In the genomic region with DNA sequence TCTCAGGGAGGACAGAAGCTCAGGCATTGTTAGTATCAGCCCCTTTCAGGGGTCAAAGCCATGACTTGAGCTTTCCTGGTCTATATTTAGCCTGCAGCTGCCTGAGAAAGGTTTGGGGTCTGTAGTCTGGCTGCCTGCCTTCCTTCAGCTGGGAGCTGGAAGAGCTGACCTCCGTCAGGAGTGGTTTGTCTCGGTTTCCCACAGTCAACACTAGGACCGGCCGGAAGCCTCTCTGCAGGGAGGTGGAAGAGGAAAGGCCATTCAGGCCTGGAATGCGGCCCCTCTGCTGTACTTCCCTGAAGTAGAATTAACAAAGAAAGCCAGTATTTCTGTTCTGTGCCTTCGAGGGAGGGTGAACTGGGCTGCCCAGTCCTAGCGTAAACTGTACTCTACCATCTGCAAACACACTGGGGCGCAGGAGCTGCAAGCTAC, we compare ENCODE assay signal across 8 mouse cellular contexts.
DNase-seq lines count a peak whose midpoint lies in the region; ATAC-seq and TF ChIP-seq lines count a peak whose summit lies in the region.

No protein-coding gene starts in this region.

- H3K4me1 ChIP-seq in cortical plate, adult 2 months (ENCODE audit: control insufficient read depth, insufficient read depth, low read length) = no peaks in the 10 kb centered on the region
- peaks cover 68% of the 10 kb centered on the region for H3K4me1 ChIP-seq in limb, embryonic 10.5 days
- H3K4me1 ChIP-seq in midbrain, postnatal 0 days (ENCODE audit: insufficient read depth, low read length) = no peaks in the 10 kb centered on the region

- no peak for TF ChIP-seq CTCF in cortical plate, adult 2 months (IDR thresholded peaks at IDR 0.05; ENCODE audit: extremely low read depth, insufficient read depth, low read length)
- TF ChIP-seq CTCF in midbrain, postnatal 0 days (IDR thresholded peaks at IDR 0.05) = no peak

- 26% methylated on average over 8 of the region's 8 CpGs for WGBS in limb, embryonic 10.5 days
- 44% methylated on average over 8 of the region's 8 CpGs for WGBS in midbrain, postnatal 0 days

- no peak for TF ChIP-seq POLR2A in cortical plate, adult 2 months (IDR thresholded peaks at IDR 0.05; ENCODE audit: extremely low read depth, insufficient read depth, low read length)

- peak overlapping the region; percentile 8; the same call in 1 of the 2 replicates for H3K4me2 ChIP-seq in midbrain, postnatal 0 days (ENCODE audit: low read depth, low read length, poor library complexity, severe bottlenecking)

- H3K27ac ChIP-seq in cortical plate, adult 2 months (ENCODE audit: insufficient read depth, low read length) = peak overlapping the region; percentile 70
- H3K27ac ChIP-seq in limb, embryonic 10.5 days = peak overlapping the region; percentile 94
- peak overlapping the region; percentile 48; the same call in 1 of the 2 replicates for H3K27ac ChIP-seq in midbrain, postnatal 0 days (ENCODE audit: low read depth, low read length)

- ATAC-seq in midbrain, postnatal 0 days (ENCODE audit: low FRiP score) = no peak

- H3K27me3 ChIP-seq in limb, embryonic 10.5 days (ENCODE audit: low read depth, poor library complexity, severe bottlenecking) = no peaks in the 10 kb centered on the region
- H3K27me3 ChIP-seq in midbrain, postnatal 0 days (ENCODE audit: insufficient read depth, low read length) = no peaks in the 10 kb centered on the region

- H3K36me3 ChIP-seq in limb, embryonic 10.5 days = peaks cover 24% of the 10 kb centered on the region
- H3K36me3 ChIP-seq in midbrain, postnatal 0 days (ENCODE audit: insufficient read depth, low read length) = no peaks in the 10 kb centered on the region

- DNase-seq in ES-CJ7 (ENCODE audit: low read depth, low spot score) = peak; percentile 64
- peak; percentile 62 to 67 for DNase-seq in heart, postnatal 14 days
- DNase-seq in limb, embryonic 10.5 days (ENCODE audit: low spot score) = peak; percentile 70
- DNase-seq in midbrain, postnatal 0 days (ENCODE audit: low spot score) = peak; percentile 39
- no peak for DNase-seq in spleen, postnatal 4 days (ENCODE audit: low spot score in 2 of 2)
- no peak for DNase-seq in cerebellum, adult 11 months
- DNase-seq in right cerebral cortex, postnatal 10 days (ENCODE audit: low spot score in 2 of 2) = no peak

- intact Hi-C loops in heart, postnatal 14 days (cut with DNase I) = loop anchor here (2.0 to 5.0 kb wide), 3 partner anchors 35 to 172 kb away; no protein-coding TSS in a partner anchor

- H3K4me3 ChIP-seq in cortical plate, adult 2 months (ENCODE audit: insufficient read depth, low read length) = peak overlapping the region; percentile 7; the same call in 1 of the 2 replicates
- peak overlapping the region; percentile 58 for H3K4me3 ChIP-seq in limb, embryonic 10.5 days
- no peak overlapping the region for H3K4me3 ChIP-seq in midbrain, postnatal 0 days (ENCODE audit: low read depth, low read length)

- no peaks in the 10 kb centered on the region for H3K9me3 ChIP-seq in limb, embryonic 10.5 days (replicated peaks)
- no peaks in the 10 kb centered on the region for H3K9me3 ChIP-seq in midbrain, postnatal 0 days (ENCODE audit: low read length)

- H3K9ac ChIP-seq in midbrain, postnatal 0 days (replicated peaks; ENCODE audit: low read length, poor library complexity, severe bottlenecking) = no peak overlapping the region

Comparison
In these comparisons a context has a peak if more than half of its experiments do, and no peak if none do; other contexts are left out.
1. DNase-seq: peak in ES-CJ7 (single experiment), heart, postnatal 14 days (2 of 2), limb, embryonic 10.5 days (single experiment) and midbrain, postnatal 0 days (single experiment); none in spleen, postnatal 4 days (0 of 2), cerebellum, adult 11 months (single experiment) and right cerebral cortex, postnatal 10 days (0 of 2).
2. Peak in every context shown above with its lines, with median percentiles within 50 percentile points of each other: H3K27ac ChIP-seq.